Mouse (Mus musculus) kidney, adult 18-20 months (tissue): ENCODE results near the gene Tbc1d8.

ENCODE experiments used
- DNase-seq: peaks from one replicate; pipeline ENCODE4 v3.0.0; 2021

Tbc1d8 gene

GRCm38 (mm10) chr1:39478057-39478895 lies at the start of gene Tbc1d8:
Tbc1d8 (minus strand) TSS chr1:39478755.
- DNase-seq = peak; percentile 88

GRCm38 (mm10) chr1:39528319-39528718 lies 49.8 kb upstream of the Tbc1d8 start:
- no peak for DNase-seq

DNA sequence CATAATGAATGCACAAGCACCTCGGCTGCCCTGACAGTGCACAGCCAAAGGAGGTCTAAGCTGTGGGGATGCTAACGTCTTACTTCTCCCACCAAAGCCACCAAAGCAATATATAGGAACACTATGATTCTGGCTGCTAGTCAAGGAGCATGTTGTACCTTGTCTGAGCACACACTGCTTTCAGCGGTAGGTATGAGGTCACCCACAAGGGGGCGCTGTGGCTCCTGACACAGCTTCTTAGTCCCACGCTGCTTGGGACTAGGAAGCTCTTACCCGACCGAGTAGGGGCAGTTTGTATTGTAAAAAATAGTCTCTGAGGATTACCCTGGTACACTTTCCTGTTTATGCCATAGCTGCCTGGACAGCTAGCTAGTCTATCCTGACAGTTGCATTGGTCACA lies 48.9 kb upstream of the Tbc1d8 start:
- DNase-seq = peak; percentile 75

DNA sequence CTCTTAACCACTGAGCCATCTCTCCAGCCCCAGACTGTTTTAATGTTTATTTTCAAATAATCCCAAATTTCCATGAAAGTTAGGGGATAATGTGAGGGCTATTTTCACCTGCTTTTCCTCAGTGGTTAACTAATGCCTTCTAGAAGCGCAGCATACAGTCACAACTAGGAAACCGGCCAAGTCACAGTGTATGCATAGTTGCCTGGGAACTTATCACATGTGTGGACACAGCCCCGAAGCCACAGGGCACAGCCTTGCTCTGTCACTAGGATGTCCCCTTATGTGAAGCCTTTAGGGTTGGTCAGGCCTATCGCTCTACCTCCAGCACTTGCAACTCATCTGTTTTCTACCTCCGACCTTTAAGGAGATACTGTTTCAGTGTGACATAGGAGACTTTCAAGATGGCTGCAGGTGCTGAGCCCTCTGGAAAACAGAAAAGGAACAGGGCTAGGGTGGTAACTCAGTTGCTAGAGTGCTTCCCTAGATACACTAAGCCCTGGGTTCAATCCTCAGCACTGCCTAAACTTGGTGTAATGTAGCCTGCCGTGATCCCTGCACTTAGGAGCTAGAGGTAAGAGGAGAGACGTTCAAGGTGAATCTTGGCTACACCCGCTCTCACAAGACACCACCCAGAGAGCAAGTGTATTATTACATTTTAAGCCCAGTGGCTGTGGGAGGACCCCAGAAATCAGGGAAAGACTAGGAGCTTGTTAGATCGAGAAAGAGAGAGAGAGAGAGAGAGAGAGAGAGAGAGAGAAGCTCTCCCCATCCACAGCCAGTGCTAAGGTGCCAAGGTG lies 48.0 kb upstream of the Tbc1d8 start:
- DNase-seq = no peak

DNA sequence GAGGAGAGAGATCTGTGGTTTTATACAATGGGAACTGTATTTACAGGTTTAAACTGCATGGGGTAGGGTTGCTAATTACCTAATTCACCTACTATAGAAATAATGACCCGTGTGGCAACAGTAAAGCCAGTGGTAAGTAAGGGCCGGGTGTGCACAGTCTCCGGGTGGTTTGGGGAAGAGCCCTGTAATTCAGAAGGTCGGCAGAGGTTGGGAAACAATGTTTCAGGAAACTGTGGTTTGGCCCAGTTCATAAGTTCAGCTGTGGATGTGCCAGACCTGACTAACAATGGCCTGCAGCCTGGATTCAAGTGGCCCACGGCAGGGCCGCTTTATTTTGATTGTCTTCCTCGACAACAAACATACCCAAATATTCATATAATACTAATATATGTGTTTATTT lies 47.2 kb upstream of the Tbc1d8 start:
- DNase-seq = no peak

- DNase-seq = peak; percentile 31
These were observed 44.0 kb upstream of the Tbc1d8 start for GRCm38 (mm10) chr1:39522519-39522918.

DNA sequence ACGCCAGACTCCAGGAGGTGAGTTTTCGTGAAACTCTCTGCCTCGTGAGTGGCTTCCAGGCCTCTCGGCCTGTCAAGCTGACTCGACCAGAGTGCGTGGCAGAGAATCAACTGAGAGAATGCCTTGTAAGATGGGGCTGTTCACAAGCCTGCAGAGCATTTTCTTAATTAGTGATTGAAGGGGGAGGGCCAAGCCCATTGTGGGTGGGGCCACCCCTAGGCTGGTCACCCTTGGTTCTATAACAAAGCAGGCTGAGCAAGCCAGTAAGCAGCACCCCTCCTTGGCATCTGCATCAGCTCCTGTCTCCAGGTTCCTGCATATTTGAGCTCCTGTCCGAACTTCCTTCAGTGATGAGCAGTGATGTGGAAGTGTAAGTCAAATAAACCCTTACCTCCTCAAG lies 42.8 kb upstream of the Tbc1d8 start:
- no peak for DNase-seq

GRCm38 (mm10) chr1:39515303-39515991 lies 36.9 kb upstream of the Tbc1d8 start:
- no peak for DNase-seq

DNA sequence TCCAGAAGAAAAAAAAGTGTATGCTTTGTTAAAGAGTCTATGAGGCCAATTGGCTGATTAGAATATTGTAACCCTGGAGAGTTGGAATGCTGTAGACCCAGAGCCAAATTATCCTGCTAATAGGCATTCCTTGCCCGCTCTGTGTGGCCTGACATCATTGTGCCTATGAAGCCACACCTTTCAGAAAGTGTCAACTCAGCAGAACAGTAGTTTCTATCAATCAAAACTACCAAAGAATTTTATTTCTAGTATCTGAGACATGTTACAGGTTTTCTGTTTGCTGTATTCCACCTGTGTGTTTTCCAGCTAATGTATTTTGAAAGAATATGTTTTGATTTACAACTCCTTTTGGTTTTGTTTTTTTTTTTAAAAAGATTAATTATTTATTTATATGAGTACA lies 33.6 kb upstream of the Tbc1d8 start:
- DNase-seq = no peak

DNA sequence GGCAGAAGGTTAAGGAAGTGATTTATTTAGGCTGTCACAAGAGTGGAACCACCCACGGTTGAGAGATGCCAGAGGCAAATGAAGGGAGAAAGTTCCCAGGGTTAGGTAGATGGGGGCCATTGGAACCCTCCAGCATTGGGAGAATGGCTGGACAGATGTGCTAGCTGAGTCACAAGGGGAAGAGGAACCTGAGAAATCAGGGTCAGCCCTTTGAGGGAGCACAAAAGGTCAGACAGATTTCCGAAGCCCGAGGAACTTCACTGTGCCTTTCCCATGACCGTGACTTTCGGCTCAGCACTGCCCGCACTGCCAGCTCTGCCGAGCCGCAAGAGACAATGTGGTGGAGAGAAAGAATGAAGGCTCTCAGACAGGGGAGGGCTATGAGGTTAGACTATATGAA lies 33.2 kb upstream of the Tbc1d8 start:
- DNase-seq = no peak

- DNase-seq = no peak
These were observed 27.0 kb upstream of the Tbc1d8 start for GRCm38 (mm10) chr1:39505600-39505999.

- DNase-seq = no peak
These were observed 25.7 kb upstream of the Tbc1d8 start for GRCm38 (mm10) chr1:39504261-39504660.

- no peak for DNase-seq
These were observed 24.5 kb upstream of the Tbc1d8 start for GRCm38 (mm10) chr1:39502817-39503633.

GRCm38 (mm10) chr1:39499485-39499941 lies 21.0 kb upstream of the Tbc1d8 start:
- DNase-seq = no peak

GRCm38 (mm10) chr1:39497748-39498147 lies 19.2 kb upstream of the Tbc1d8 start:
- no peak for DNase-seq

- no peak for DNase-seq
These were observed 18.4 kb upstream of the Tbc1d8 start for GRCm38 (mm10) chr1:39496995-39497394.

GRCm38 (mm10) chr1:39493664-39494063 lies 15.1 kb upstream of the Tbc1d8 start:
- no peak for DNase-seq

- no peak for DNase-seq
These were observed 14.6 kb upstream of the Tbc1d8 start for GRCm38 (mm10) chr1:39493165-39493564.

- no peak for DNase-seq
These were observed 8.8 kb upstream of the Tbc1d8 start for GRCm38 (mm10) chr1:39487370-39487769.

DNA sequence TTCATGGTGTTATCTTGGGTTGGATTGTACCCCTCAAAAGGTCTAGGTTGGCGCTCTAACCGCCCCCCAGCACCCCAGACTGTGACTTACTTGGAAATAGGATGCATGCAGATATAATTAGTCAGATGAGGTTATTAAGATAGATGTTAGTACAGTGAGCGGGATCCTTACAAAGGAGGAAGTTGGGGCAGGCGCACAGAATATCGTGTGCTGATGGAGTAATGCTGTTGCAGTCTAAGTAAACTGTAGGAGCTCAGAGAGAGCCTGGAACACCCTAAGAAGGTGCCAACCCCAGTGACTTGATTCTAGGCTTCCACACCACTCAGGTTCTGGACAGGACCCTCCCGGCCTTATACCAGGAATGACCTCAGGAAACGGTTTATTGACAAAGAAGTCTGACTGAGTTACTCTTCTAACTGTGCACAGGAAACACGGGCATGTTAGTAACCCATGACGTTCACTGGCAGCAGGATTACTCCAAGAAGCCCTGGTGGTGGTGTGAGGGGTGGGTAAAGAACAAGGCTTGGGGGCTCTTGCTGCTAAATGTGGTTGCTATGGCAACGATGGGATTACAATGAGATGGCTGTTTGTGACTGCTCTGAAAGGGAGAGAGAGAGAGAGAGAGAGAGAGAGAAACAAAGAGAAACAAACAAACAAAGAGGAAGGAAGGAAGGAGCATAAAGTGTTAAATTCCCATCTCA lies 3.7 kb upstream of the Tbc1d8 start:
- DNase-seq = no peak

DNA sequence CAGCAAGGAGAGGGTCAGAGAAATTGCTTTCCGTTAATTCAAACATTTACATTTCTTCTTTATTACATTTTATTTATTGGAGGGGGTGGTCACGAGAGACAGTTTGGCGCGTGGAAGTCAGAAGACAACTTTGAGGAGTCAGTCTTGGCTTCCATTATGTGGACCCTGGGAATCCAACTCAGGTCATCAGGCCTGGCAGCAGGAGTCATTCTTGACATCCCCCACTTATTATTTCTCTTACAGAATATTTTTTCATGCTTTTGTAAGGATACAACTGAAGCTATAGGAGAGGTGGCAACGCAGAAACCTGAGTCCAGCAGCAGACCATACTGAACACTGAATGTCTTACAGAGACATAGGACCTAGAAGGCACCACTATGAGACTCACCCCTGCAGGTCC lies 699 bp upstream of the Tbc1d8 start:
- no peak for DNase-seq

- DNase-seq = no peak
These were observed 293 bp upstream of the Tbc1d8 start for GRCm38 (mm10) chr1:39478896-39479200.
